Mouse (Mus musculus): ENCODE results near the gene Atxn1.

Gene Atxn1

DNA sequence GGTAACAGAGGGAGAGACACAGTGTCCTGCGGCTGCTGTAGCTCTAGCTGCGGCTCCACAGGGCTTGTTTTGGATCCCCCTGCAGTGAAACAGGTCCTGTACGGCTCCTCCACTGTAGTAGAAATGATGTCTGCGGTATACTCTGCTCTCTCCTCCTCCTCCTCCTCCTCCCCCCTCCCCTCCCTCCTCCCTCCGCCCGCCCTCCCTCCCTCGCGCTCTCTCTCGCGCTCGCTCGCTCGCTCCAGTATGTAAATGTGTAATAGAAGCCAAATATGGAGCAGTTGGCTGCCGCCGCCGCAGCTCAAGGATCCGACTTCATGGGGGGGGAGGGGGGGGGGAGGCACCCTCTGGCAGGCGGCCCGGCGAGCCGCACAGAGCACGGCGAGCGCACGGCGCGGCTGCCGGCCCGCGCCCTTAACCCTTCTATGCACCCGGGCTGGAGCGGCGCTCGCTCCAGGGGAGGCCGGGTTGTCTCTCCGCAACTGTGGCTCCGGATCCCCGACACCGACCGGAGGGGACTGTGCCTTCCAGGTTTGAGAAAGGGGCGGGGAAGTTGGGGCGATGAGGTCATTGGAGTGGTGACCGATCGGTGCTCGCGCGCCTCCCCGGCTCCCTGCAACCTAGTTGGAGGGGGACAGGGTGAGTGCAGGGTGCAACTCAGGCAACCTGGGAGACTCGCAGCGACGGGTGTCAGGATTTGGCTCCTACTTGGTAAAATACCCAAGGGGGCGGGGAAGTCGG, at the start of gene Atxn1:
TSS of gene Atxn1 (minus strand) at position 156 of the 741 bp plus-strand sequence.
- TF ChIP-seq GATA4 (IDR thresholded peaks at IDR 0.05; ENCODE audit: insufficient replicate concordance, low read length), result no peak; the same call in 1 of the 2 replicates

DNA sequence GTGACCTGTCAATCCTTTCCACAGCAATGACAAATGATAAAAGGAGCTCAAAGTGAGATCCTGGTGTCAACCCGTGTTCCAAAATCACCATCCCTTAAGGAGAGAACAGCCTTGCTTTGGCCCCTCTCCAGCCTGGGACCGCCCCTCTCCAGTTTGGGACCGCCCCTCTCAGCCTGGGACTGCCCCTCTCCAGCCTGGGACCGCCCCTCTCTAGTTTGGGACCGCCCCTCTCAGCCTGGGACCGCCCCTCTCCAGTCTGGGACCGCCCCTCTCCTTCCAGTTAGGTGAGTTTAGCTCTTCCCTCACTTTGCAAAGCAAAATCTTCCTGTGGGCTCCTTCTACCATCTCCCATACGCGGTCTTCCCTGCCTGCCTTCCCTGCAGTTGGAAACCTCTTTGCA, 46.4 kb upstream of the Atxn1 start:
- TF ChIP-seq GATA4 (IDR thresholded peaks at IDR 0.05; ENCODE audit: insufficient replicate concordance, low read length), result no peak

DNA sequence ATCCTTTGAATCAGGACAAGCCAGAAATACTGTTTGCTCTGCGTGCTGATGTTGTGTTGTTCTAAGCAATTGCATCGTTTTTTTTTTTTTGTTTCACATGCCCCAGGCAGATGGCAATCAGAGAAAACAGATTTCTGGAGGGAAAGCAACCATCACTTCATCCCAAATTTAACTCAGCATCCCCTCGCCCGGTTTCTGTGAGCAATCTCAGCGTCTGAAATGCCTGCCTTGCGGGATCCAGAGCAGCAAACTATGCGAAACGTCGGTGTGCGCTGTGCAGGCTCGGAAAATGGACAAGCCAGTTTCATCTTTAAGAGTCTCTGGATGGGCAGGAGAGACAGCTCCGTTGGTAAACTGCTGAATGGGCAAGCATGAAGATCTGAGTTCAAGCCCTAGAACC, 45.3 kb upstream of the Atxn1 start:
- TF ChIP-seq GATA4 (IDR thresholded peaks at IDR 0.05; ENCODE audit: insufficient replicate concordance, low read length), result no peak

DNA sequence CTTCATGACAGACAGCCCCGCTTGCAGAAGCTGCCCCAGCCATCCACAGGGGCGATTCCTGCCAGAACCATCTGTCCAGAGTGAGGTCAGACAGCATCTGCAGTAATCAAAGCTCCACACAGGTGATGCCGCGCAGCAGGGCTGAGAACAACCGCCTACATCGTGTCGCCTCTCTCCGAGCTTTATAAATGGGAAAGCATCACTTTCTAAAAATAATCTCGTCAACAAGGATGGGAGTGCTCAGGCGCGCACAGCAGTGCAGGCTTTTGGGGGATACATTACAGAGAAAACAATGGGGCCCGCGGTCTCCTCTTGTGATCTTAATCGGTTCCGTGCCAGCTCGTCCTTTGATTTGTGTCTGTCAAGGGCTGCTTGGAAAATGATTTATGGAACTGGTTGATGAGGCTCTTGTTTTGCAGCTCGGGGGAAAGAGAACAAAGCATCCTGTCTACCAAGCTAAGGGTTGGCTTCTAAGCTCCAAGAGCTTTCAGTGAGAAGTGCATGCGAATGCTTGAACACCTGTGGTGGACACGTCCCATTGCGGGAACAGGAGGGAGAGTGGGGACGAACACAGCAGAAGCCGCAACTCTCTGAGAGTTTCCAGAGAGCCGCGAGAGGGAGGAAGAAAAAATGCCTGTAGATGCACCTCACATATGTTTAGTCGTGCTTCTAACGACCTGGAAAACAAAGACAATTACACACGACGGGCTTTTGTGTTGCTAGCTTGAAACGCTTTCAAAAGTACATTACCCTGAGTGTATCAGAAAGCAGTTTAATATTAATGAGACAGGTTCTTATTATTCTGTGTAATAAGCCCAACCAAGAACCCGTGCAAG, 44.2 kb upstream of the Atxn1 start:
- no peak for TF ChIP-seq GATA4 (IDR thresholded peaks at IDR 0.05; ENCODE audit: insufficient replicate concordance, low read length)

DNA sequence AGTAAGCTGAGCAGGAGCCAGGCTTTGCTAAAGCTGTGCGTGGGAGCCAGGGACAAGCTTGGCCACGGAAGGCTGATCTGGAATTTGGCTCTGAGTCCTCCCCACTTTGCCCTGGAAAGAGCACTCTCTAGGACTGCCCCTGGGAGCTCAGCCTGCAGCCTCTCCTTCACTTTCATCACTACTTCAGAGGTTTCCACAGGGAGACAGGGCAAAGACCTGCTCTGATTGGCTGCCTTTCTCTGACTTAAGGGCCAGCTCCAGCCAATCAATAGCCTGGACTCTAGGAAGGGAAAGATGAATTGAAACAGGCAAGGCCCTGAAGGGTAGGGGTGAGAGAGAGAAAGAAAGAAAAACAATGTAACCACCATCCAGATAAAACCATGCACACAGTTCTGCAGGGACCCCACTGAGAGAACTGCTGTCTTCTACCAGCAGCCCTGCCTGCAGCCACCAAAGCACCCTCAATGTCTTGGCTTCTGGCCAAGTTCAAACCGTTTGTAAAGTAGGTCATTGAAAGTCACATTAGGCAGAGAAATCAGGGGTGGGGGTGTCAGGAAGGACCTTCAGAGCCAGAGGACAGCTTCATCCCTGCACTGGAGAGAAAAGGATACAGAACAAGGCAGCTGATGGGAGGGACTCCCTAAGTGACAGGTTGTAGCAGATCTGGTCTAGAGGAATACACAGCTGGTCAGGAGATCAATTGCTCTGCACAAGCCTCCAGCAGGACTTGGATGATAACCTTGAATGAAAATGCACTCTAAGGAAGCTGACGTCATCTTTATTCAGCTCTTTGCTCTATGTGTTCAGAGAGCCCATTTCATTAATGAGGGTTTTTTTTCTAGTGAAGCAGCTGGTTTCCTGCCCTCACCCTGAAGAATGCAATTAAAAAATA, 41.6 kb upstream of the Atxn1 start:
- TF ChIP-seq GATA4 (IDR thresholded peaks at IDR 0.05; ENCODE audit: insufficient replicate concordance, low read length), result no peak

DNA sequence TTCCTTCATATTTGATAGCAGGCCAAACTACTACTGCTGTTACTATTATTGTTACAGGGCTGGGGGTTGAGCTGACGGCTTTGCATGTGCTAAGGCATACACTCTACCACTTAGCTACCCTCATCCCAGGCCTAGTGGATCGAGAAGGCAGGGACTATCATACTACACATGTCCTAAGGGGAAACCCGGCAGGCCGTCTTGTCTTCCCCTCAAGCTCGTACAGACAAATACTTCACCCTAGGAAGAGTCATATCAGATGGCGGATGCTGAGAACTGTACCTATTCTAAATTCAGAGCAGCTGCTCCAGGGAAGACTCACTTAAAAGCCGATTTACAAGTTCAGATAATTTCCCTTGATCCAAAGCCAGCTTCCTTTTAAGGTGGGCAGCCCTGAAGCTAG, 40.8 kb upstream of the Atxn1 start:
- no peak for TF ChIP-seq GATA4 (IDR thresholded peaks at IDR 0.05; ENCODE audit: insufficient replicate concordance, low read length)

DNA sequence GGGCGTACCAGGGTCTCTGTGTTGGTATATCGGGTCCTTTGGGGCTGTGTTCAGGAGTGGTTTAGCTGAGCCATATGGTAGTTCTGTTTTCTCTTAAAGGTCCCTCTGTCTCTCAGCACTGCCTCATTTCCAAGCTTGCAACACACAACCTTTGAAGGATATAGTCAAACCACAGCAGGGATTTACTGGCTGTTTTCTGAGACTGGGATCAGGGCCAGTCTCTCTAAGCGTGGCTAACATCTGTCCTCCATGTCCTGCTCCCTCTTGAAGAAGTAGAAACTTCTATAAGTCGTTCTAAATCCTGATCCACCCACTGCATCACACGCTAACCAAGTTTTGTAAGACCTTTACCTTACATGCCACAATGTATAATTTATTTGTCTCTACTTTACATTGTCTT, 36.5 kb upstream of the Atxn1 start:
- TF ChIP-seq GATA4 (IDR thresholded peaks at IDR 0.05; ENCODE audit: insufficient replicate concordance, low read length), result no peak

DNA sequence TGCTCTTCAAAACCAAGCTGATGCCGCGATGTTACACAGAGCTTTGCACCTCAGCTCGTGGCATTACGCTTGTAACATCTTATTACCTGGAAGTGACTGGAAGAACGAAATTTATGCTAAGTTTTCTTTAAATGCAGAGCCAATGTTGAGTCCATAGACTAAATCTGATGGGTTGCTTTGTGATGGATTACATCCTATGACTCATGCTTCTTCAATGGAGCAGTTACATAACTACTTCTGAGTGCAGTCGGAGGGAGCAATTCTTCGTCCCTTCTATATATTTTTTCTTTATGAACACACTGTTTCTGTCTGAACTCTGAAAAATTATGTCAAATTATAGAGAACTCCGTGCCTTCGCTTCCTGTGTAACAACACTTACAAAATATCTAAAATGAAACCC, 28.1 kb upstream of the Atxn1 start:
- TF ChIP-seq GATA4 (IDR thresholded peaks at IDR 0.05; ENCODE audit: insufficient replicate concordance, low read length), result no peak

DNA sequence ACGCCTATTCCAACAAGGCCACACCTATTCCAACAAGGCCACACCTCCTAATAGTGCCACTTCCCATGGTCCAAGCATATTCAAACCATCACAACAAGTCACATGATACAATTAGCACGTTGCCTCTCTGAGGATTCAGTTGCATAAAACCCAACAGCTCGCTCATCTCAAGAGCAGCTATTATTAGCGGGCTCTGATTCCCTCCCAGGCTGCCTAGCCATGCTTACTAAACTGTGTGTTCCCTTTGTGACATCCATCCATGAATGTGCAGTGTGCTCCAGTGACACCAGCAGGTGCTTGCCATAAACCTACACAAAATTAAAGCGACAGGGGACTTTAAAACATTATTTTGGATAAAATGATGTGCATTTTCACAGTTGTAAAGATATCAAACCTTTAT, 25.7 kb upstream of the Atxn1 start:
- TF ChIP-seq GATA4 (IDR thresholded peaks at IDR 0.05; ENCODE audit: insufficient replicate concordance, low read length), result no peak

DNA sequence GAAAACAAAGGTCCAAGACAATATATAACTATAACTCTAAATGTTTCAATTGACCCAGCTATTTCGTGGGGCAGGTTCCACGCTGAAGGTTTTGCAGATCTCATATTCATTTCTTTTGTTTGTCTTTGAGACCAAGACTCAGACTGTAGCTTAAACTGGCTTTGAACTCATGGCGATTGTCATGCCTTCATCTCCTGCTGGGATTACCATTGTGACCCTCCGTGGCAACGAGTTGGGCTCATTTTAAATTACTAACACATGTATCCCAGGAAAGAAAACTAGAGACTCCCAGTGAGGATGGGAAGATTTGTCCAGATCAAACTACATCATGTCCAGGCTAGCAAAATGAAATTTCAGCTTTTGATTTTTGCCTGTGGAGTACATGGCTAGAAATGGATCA, 14.4 kb upstream of the Atxn1 start:
- no peak for TF ChIP-seq GATA4 (IDR thresholded peaks at IDR 0.05; ENCODE audit: insufficient replicate concordance, low read length)

GRCm38 (mm10) chr13:45976894-45977293, 12.1 kb upstream of the Atxn1 start:
- TF ChIP-seq GATA4 (IDR thresholded peaks at IDR 0.05; ENCODE audit: insufficient replicate concordance, low read length), result no peak

DNA sequence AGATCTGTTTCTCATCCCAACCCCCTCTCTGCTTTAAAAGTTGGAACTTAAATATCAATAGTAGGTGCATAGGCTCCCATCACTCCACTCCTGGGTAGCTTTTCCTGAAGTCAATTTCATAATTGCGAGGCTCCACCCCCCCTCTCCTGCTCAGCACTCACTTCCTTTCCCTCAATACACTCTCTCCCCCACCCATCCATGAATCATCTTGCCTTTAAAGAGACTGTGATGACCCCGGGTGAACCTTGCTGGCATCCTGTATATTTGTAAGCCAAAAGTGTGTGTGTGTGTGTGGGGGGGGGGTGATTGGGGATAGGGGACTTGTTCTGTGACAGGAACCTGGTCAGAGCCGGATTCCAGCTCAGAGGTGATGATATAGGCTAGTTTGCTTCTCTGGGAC, 9.8 kb upstream of the Atxn1 start:
- no peak for TF ChIP-seq GATA4 (IDR thresholded peaks at IDR 0.05; ENCODE audit: insufficient replicate concordance, low read length)

DNA sequence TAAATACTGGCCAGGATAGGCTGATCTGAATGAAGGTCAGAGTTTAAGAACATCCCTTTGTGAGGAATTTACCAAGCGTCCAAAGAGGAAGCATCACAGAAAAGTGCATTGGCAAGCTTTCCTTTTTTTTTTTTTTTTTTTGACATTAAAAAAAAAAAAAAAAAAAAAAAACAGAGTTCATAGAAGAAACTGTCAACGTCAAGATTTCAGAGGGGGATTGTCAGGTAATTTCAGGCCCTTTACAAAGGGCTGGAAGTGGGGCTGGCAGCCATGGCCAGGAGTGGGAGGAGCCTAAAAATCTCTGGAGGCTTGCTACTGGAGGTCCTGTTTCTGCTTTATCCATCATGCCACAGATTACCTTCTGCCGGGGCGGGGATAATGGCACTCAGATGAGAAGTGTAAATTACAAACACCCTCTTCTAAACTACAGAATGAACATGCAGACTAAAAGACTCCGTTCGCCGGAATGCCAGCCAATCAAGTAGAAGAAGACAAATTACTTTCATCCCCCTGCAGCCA, 9.2 kb upstream of the Atxn1 start:
- TF ChIP-seq GATA4 (IDR thresholded peaks at IDR 0.05; ENCODE audit: insufficient replicate concordance, low read length), result no peak

DNA sequence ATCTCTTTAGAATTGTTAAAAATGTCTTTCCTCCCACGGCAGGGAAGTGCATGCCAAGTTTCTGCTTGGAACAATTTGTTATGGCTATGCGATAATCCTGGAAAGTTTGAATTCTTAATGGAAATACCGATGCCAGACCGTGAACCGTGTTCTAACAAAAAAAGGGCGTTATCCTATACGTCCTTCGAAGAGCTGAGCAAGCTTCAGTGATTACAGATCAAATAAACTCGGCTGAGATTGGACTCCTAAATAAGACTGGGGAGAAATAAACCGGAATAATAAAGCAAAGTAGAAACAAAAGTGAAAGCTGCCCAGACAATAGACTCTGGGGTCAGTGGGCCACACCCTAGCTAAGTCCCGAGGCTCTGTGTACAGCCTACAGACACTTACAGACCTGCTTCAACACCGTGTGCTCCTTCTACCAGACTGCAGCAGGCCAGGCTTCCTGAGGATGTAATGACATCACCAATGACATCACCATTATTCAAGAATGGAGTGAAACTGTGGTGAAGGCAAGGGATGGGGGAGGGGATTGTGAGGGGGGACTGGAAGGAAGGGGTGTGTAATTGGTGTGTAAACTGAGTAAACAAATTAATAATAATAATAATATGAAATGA, 6.2 kb upstream of the Atxn1 start:
- TF ChIP-seq GATA4 (IDR thresholded peaks at IDR 0.05; ENCODE audit: insufficient replicate concordance, low read length), result no peak

DNA sequence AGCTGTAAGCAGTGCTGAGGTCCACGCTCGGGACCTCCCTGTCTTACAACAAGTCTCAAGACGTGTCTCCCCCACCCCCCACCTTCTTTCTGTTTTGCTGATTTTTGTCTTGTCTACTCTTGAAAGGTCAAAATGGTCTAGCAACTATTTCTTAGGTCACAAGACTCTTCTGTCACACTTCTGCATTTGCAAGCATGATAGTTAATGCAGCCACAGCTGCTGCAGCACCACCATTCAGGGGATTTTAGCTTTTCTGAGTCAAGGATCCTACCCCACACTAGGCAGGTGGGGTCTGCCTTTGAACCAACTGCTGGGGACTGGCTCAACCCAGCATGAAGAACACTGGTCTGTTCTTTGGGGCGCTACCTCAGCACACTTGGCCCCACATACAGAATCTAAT, 3.4 kb upstream of the Atxn1 start:
- no peak for TF ChIP-seq GATA4 (IDR thresholded peaks at IDR 0.05; ENCODE audit: insufficient replicate concordance, low read length)

Measured in liver, adult (tissue).